Mouse (Mus musculus): Measurements from ENCODE around the gene Gm26938. TPM values are rescaled to one million over a fixed set of nuclear protein-coding genes. Genes with fewer than 3 reads are reported as not detected.

Gm26938 gene
- 1.6 TPM in 1 of 2 replicates, not detected in the other for polyA plus RNA-seq (2012; rRNA removed; ENCODE audit: low replicate concordance)

GRCm38 (mm10) chr5:139826357-139827055 lies at the start of gene Gm26938, which contains the start of gene Psmg3:
Gene Gm26938, minus strand, starts transcription at chr5:139826407.
Gene Psmg3, minus strand, starts transcription at chr5:139826885.

GRCm38 (mm10) chr5:139819538-139820181 lies 6.5 kb downstream of the Gm26938 start, which contains the start of gene Tmem184a:
Gene Tmem184a, minus strand, starts transcription at chr5:139819917.

GRCm38 (mm10) chr5:139791227-139792158 lies 34.7 kb downstream of the Gm26938 start, which contains the start of gene Mafk:
Gene Mafk, plus strand, starts transcription at chr5:139791513.

GRCm38 (mm10) chr5:139775216-139775926 lies 50.8 kb downstream of the Gm26938 start, which contains the start of gene Ints1:
Gene Ints1, minus strand, starts transcription at chr5:139775674.

Other genes starting within 250 kb of the Gm26938 start
- gene Micall2, start 90.1 kb downstream of the Gm26938 start, polyA plus RNA-seq (2012; rRNA removed; ENCODE audit: low replicate concordance) = 11.4 and 15.2 TPM in 2 replicates
- gene Ints1, start 50.7 kb downstream of the Gm26938 start, polyA plus RNA-seq (2012; rRNA removed; ENCODE audit: low replicate concordance) = 74.2 and 81.0 TPM in 2 replicates
- gene Mafk, start 34.9 kb downstream of the Gm26938 start, polyA plus RNA-seq (2012; rRNA removed; ENCODE audit: low replicate concordance) = 29.6 and 42.8 TPM in 2 replicates
- 228 and 455 TPM in 2 replicates for gene Tmem184a, start 6.5 kb downstream of the Gm26938 start, polyA plus RNA-seq (2012; rRNA removed; ENCODE audit: low replicate concordance)
- 20.9 and 21.7 TPM in 2 replicates for gene Psmg3, start 478 bp upstream of the Gm26938 start, polyA plus RNA-seq (2012; rRNA removed; ENCODE audit: low replicate concordance)
- gene Elfn1, start 81.5 kb upstream of the Gm26938 start, polyA plus RNA-seq (2012; rRNA removed; ENCODE audit: low replicate concordance) = 0.24 and 0.36 TPM in 2 replicates